Mouse (Mus musculus): ENCODE data around the gene Sae1.

GRCm38 (mm10) chr7:16273766-16274140 lies 113.9 kb downstream of the Sae1 start:
- no peak for TF ChIP-seq CTCF (IDR thresholded peaks at IDR 0.05)
- TF ChIP-seq POLR2A (IDR thresholded peaks at IDR 0.05; ENCODE audit: insufficient read depth, low read depth, low read length) = peak; percentile 34; the same call in 1 of the 2 replicates
